31 mouse cellular contexts compared by ENCODE assay signal in genomic region chr10:34053987-34054386, GRCm38 (mm10). TPM values are rescaled to one million over a fixed set of nuclear protein-coding genes. Genes with fewer than 3 reads are reported as not detected.
"Had no signal": no experiment of that assay in that cellular context is flagged by ENCODE, and none has a peak within 500 bp of the region (broad histone marks: within the 10 kb centered on the region; RNA-seq: fewer than 3 reads in every experiment).

No protein-coding gene starts in this region.

- DNase-seq: kidney, adult 8-10 months; kidney, postnatal 25 days; layer of hippocampus, postnatal 36 days; left cerebral cortex, postnatal 4 days; liver, postnatal 0 days; lung, postnatal 14 days; lung, postnatal 4 days; midbrain, embryonic 14.5 days; right cerebral cortex, postnatal 14 days; right cerebral cortex, postnatal 4 days; thymus, adult 18-20 months; thymus, postnatal 25 days had no signal

- H3K27me3 ChIP-seq: intestine, embryonic 15.5 days; limb, embryonic 12.5 days; limb, embryonic 15.5 days; lung, embryonic 15.5 days; stomach, embryonic 15.5 days had no signal

- H3K4me2 ChIP-seq: intestine, embryonic 15.5 days; limb, embryonic 12.5 days; limb, embryonic 15.5 days; liver, embryonic 11.5 days; lung, embryonic 15.5 days; midbrain, embryonic 11.5 days; stomach, embryonic 15.5 days had no signal

- H3K9ac ChIP-seq: intestine, embryonic 15.5 days; limb, embryonic 12.5 days; limb, embryonic 15.5 days; liver, embryonic 14.5 days; liver, postnatal 0 days; lung, embryonic 15.5 days; stomach, embryonic 15.5 days had no signal

- H3K4me3 ChIP-seq: intestine, embryonic 15.5 days; left cerebral cortex, adult 2 months; limb, embryonic 12.5 days; limb, embryonic 15.5 days; lung, embryonic 15.5 days; stomach, embryonic 15.5 days had no signal

- ATAC-seq: intestine, embryonic 15.5 days; liver, postnatal 0 days had no signal

- H3K9me3 ChIP-seq: intestine, embryonic 15.5 days; limb, embryonic 12.5 days; limb, embryonic 15.5 days; lung, embryonic 15.5 days; stomach, embryonic 15.5 days had no signal

- H3K27ac ChIP-seq: intestine, embryonic 15.5 days; left cerebral cortex, adult 2 months; limb, embryonic 12.5 days; limb, embryonic 15.5 days; liver, embryonic 14.5 days; lung, embryonic 15.5 days; stomach, embryonic 15.5 days had no signal

- H3K4me1 ChIP-seq: intestine, embryonic 15.5 days; limb, embryonic 12.5 days; limb, embryonic 15.5 days; lung, embryonic 15.5 days; stomach, embryonic 15.5 days had no signal

- H3K36me3 ChIP-seq: intestine, embryonic 15.5 days; limb, embryonic 12.5 days; limb, embryonic 15.5 days; lung, embryonic 15.5 days; stomach, embryonic 15.5 days had no signal

RNA-seq across cellular contexts. Expression of gene Calhm4, which starts 9.9 kb away (rescaled TPM):
- total RNA-seq: layer of hippocampus, postnatal 10 days; layer of hippocampus, postnatal 36 days; left cerebral cortex, adult 2 months; left cerebral cortex, postnatal 10 days; left cerebral cortex, postnatal 4 days; megakaryocyte progenitor cell, adult 5-6 weeks; megakaryocyte-erythroid progenitor cell, adult 5-6 weeks had no signal
- polyA plus RNA-seq: intestine, embryonic 15.5 days; kidney, embryonic 16.5 days; limb, embryonic 12.5 days; limb, embryonic 15.5 days; liver, embryonic 11.5 days; liver, embryonic 14.5 days; liver, postnatal 0 days; lung, embryonic 15.5 days; midbrain, embryonic 11.5 days; midbrain, embryonic 14.5 days; midbrain, postnatal 0 days; neural tube, embryonic 11.5 days; neural tube, embryonic 14.5 days; stomach, embryonic 15.5 days; testis, adult 2 months had no signal

RNA-seq across cellular contexts. Expression of gene Trappc3l, which starts 16.6 kb away (rescaled TPM):
- total RNA-seq: layer of hippocampus, adult 8-10 months; layer of hippocampus, postnatal 36 days; megakaryocyte progenitor cell, adult 5-6 weeks; megakaryocyte-erythroid progenitor cell, adult 5-6 weeks; midbrain, postnatal 0 days had no signal
- polyA plus RNA-seq: intestine, embryonic 15.5 days; kidney, embryonic 16.5 days; limb, embryonic 12.5 days; limb, embryonic 15.5 days; liver, embryonic 11.5 days; liver, embryonic 14.5 days; liver, postnatal 0 days; lung, embryonic 15.5 days; midbrain, embryonic 11.5 days; midbrain, embryonic 14.5 days; midbrain, postnatal 0 days; neural tube, embryonic 11.5 days; neural tube, embryonic 14.5 days; stomach, embryonic 15.5 days; testis, adult 2 months had no signal

RNA-seq across cellular contexts. Expression of gene Calhm5, which starts 42.3 kb away (rescaled TPM):
- total RNA-seq: megakaryocyte progenitor cell, adult 5-6 weeks; megakaryocyte-erythroid progenitor cell, adult 5-6 weeks had no signal
